11 mouse cellular contexts compared by ENCODE assay signal in genomic region chr7:112955955-112956354, GRCm38 (mm10). TPM values are rescaled to one million over a fixed set of nuclear protein-coding genes. Genes with fewer than 3 reads are reported as not detected.
DNase-seq lines count a peak whose midpoint lies in the region; ATAC-seq and TF ChIP-seq lines count a peak whose summit lies in the region.
"Had no signal": no experiment of that assay in that cellular context is flagged by ENCODE, and none has a peak within 500 bp of the region (broad histone marks: within the 10 kb centered on the region; RNA-seq: fewer than 3 reads in every experiment).

No protein-coding gene starts in this region.

- H3K27me3 ChIP-seq in heart, embryonic 14.5 days (ENCODE audit: control insufficient read depth, insufficient read depth, low read length), result peaks cover 16% of the 10 kb centered on the region
- peaks cover 27% of the 10 kb centered on the region for H3K27me3 ChIP-seq in embryonic facial prominence, embryonic 14.5 days (replicated peaks; ENCODE audit: control insufficient read depth, insufficient read depth, low read length)
- H3K27me3 ChIP-seq in intestine, embryonic 16.5 days (replicated peaks; ENCODE audit: control insufficient read depth, insufficient read depth, low read length), result peaks cover 28% of the 10 kb centered on the region
- H3K27me3 ChIP-seq: CH12.LX had no signal

- TF ChIP-seq POLR2A in brain, embryonic 14.5 days (IDR thresholded peaks at IDR 0.05; ENCODE audit: borderline replicate concordance, extremely low read depth, insufficient read depth, insufficient read length, poor library complexity, severe bottlenecking), result no peak

- no peak for TF ChIP-seq CTCF in brain, embryonic 14.5 days (IDR thresholded peaks at IDR 0.05; ENCODE audit: borderline replicate concordance, extremely low read depth, insufficient read depth, insufficient read length)

- peaks cover 2 to 12% of the 10 kb centered on the region in 2 experiments; a peak in 3 of 4 replicates for H3K4me1 ChIP-seq in heart, embryonic 14.5 days (ENCODE audit: control insufficient read depth in 2 of 2, insufficient read depth in 2 of 2, low read length in 2 of 2)
- H3K4me1 ChIP-seq in embryonic facial prominence, embryonic 14.5 days (ENCODE audit: control insufficient read depth, insufficient read depth, low read length), result peaks cover 2% of the 10 kb centered on the region; the same call in 1 of the 2 replicates
- H3K4me1 ChIP-seq in intestine, embryonic 16.5 days (ENCODE audit: control insufficient read depth, insufficient read depth, low read length), result peaks cover 26% of the 10 kb centered on the region

- H3K36me3 ChIP-seq in heart, embryonic 14.5 days (ENCODE audit: control insufficient read depth, insufficient read depth, low read length), result no peaks in the 10 kb centered on the region
- H3K36me3 ChIP-seq in embryonic facial prominence, embryonic 14.5 days (ENCODE audit: control insufficient read depth, insufficient read depth, low read length), result no peaks in the 10 kb centered on the region
- H3K36me3 ChIP-seq in intestine, embryonic 16.5 days (ENCODE audit: control insufficient read depth, insufficient read depth, low read length), result no peaks in the 10 kb centered on the region

- H3K9me3 ChIP-seq in heart, embryonic 14.5 days (ENCODE audit: control insufficient read depth, low read length), result no peaks in the 10 kb centered on the region
- no peaks in the 10 kb centered on the region for H3K9me3 ChIP-seq in embryonic facial prominence, embryonic 14.5 days (ENCODE audit: control insufficient read depth, low read length)
- no peaks in the 10 kb centered on the region for H3K9me3 ChIP-seq in intestine, embryonic 16.5 days (ENCODE audit: control insufficient read depth, low read length)

- peak overlapping the region; percentile 47 to 59 for H3K4me3 ChIP-seq in heart, embryonic 14.5 days (ENCODE audit: control insufficient read depth in 1 of 2, insufficient read depth in 1 of 2, low read depth in 1 of 2, low read length in 2 of 2)
- peak overlapping the region; percentile 54 for H3K4me3 ChIP-seq in embryonic facial prominence, embryonic 14.5 days (ENCODE audit: low read depth, low read length)
- H3K4me3 ChIP-seq in intestine, embryonic 16.5 days (ENCODE audit: low read length), result no peak overlapping the region
- H3K4me3 ChIP-seq: myocyte had no signal

- peak overlapping the region; percentile 96 for H3K4me2 ChIP-seq in heart, embryonic 14.5 days (ENCODE audit: low read length)
- H3K4me2 ChIP-seq in embryonic facial prominence, embryonic 14.5 days (ENCODE audit: low read depth, low read length), result peak overlapping the region; percentile 92
- H3K4me2 ChIP-seq in intestine, embryonic 16.5 days (ENCODE audit: low read depth, low read length), result 0 out of 2 replicates have a peak overlapping the region, but pooled peaks have one; percentile 84

- no peak for DNase-seq in heart, adult 9 months (ENCODE audit: low spot score in 2 of 2)
- peak; percentile 31 for DNase-seq in brain, embryonic 14.5 days (ENCODE audit: low read depth)
- DNase-seq in embryonic facial prominence, embryonic 14.5 days (ENCODE audit: low spot score), result peak; percentile 68
- DNase-seq in spleen, postnatal 14 days (ENCODE audit: low spot score in 2 of 2), result no peak
- DNase-seq in right cerebral cortex, postnatal 14 days, result no peak

- peak overlapping the region in 1 of 2 experiments; percentile 53; a peak in 1 of 4 replicates for H3K27ac ChIP-seq in heart, embryonic 14.5 days (replicated peaks in 1 of 2; ENCODE audit: control insufficient read depth in 1 of 2, insufficient read depth in 1 of 2, low read depth in 2 of 2, low read length in 2 of 2)
- no peak overlapping the region for H3K27ac ChIP-seq in embryonic facial prominence, embryonic 14.5 days (replicated peaks; ENCODE audit: low read depth, low read length)
- no peak overlapping the region for H3K27ac ChIP-seq in intestine, embryonic 16.5 days (ENCODE audit: low read length)
- H3K27ac ChIP-seq: liver, embryonic 14.5 days had no signal

- ATAC-seq in heart, embryonic 14.5 days (ENCODE audit: insufficient number of reproducible peaks, insufficient read depth, low FRiP score, low read depth), result no peak
- no peak for ATAC-seq in embryonic facial prominence, embryonic 14.5 days (ENCODE audit: low read depth)
- ATAC-seq in intestine, embryonic 16.5 days, result no peak
- no peak for ATAC-seq in frontal cortex, adult (ENCODE audit: low TSS enrichment)

- 0 out of 2 replicates have a peak overlapping the region, but pooled peaks have one; percentile 2 for H3K9ac ChIP-seq in heart, embryonic 14.5 days (ENCODE audit: low read length)
- H3K9ac ChIP-seq in embryonic facial prominence, embryonic 14.5 days (ENCODE audit: low read depth, low read length), result no peak overlapping the region
- H3K9ac ChIP-seq in intestine, embryonic 16.5 days (ENCODE audit: low read depth, low read length), result no peak overlapping the region
- H3K9ac ChIP-seq: liver, embryonic 14.5 days had no signal

- WGBS in heart, embryonic 14.5 days, result 37% methylated on average over 3 of the region's 3 CpGs
- WGBS in embryonic facial prominence, embryonic 14.5 days, result 32% methylated on average over 3 of the region's 3 CpGs
- 32% methylated on average over 3 of the region's 3 CpGs for WGBS in intestine, embryonic 16.5 days

RNA-seq across cellular contexts. Expression of gene Rassf10, which starts 2.2 kb away (rescaled TPM):
- polyA plus RNA-seq in heart, embryonic 14.5 days (2014; fragmentation: Nextera tagmentation; extraction: Ambion mirVana), result 3.0 and 3.9 TPM in 2 replicates
- polyA plus RNA-seq in brain, embryonic 14.5 days (2012; rRNA removed), result 1.8 and 2.2 TPM in 2 replicates
- 2.6 and 3.8 TPM in 2 replicates for polyA plus RNA-seq in embryonic facial prominence, embryonic 14.5 days (2014; fragmentation: Nextera tagmentation; extraction: Ambion mirVana)
- polyA plus RNA-seq in intestine, embryonic 16.5 days (2015; fragmentation: Nextera tagmentation; extraction: Ambion mirVana), result 0.99 and 1.1 TPM in 2 replicates
- polyA plus RNA-seq: myocyte had no signal

Comparison
In these comparisons a context has a peak if more than half of its experiments do, and no peak if none do; other contexts are left out.
1. DNase-seq: peak in brain, embryonic 14.5 days (single experiment) and embryonic facial prominence, embryonic 14.5 days (single experiment); none in heart, adult 9 months (0 of 2), spleen, postnatal 14 days (0 of 2) and right cerebral cortex, postnatal 14 days (single experiment).
2. Peak in every context shown above with its lines, with median percentiles within 50 percentile points of each other: H3K4me2 ChIP-seq.